Mouse (Mus musculus) forebrain, embryonic 16.5 days (tissue): Measurements from ENCODE around the gene Sipa1l3. TPM values are rescaled to one million over a fixed set of nuclear protein-coding genes. Genes with fewer than 3 reads are reported as not detected.

Experiments used
- ATAC-seq: fragments of 200-750 bp; cut with Nextera tagmentation; 2 replicates; pipeline ENCODE4 v1.8.0; 2017; ENCODE audit warnings: mild to moderate bottlenecking, moderate library complexity
- H3K27ac ChIP-seq: fragments of 300-500 bp; sonication (generic); 2 replicates; pipeline ENCODE4 v1.5.1; 2014; ENCODE audit warnings: low read length, control low read depth
- H3K27me3 ChIP-seq: fragments of 300-500 bp; sonication (generic); replicated peaks from 2 replicates; pipeline ENCODE4 v1.6.1; 2014; ENCODE audit warnings: low read length; ENCODE audit not compliant: control insufficient read depth, insufficient read depth
- H3K36me3 ChIP-seq: fragments of 300-500 bp; sonication (generic); 2 replicates; pipeline ENCODE4 v1.6.1; 2014; ENCODE audit not compliant: control insufficient read depth, insufficient read depth
- H3K4me1 ChIP-seq: fragments of 300-500 bp; sonication (generic); replicated peaks from 2 replicates; pipeline ENCODE4 v1.6.1; 2014; ENCODE audit warnings: low read length; ENCODE audit not compliant: control insufficient read depth, insufficient read depth
- H3K4me2 ChIP-seq: fragments of 300-500 bp; sonication (generic); 2 replicates; pipeline ENCODE4 v1.6.1; 2014; ENCODE audit warnings: mild to moderate bottlenecking, low read length, control low read depth
- H3K4me3 ChIP-seq: fragments of 300-500 bp; sonication (generic); replicated peaks from 2 replicates; pipeline ENCODE4 v1.5.1; 2014; ENCODE audit warnings: mild to moderate bottlenecking, low read length, control low read depth
- H3K9ac ChIP-seq: fragments of 300-500 bp; sonication (generic); replicated peaks from 2 replicates; pipeline ENCODE4 v1.6.1; 2014; ENCODE audit warnings: low read depth, low read length, control low read depth
- H3K9me3 ChIP-seq: fragments of 300-500 bp; sonication (generic); 2 replicates; pipeline ENCODE4 v1.6.1; 2016; ENCODE audit warnings: low read length; ENCODE audit not compliant: control insufficient read depth
- WGBS: fragments of 180-500 bp; shearing (Covaris S2); extraction: QIAGEN DNeasy Blood & Tissue Kit; methylation state at CpG from one replicate; pipeline ENCODE4 v1.1.7; 2014; 5-methylcytosine and 5-hydroxymethylcytosine counted together
- polyA plus RNA-seq: library from polyadenylated mRNA; unstranded; fragments of >200 nt; fragmentation: Nextera tagmentation; extraction: Ambion mirVana; gene quantifications from 2 replicates; pipeline ENCODE4 v1.2.1, GENCODE M21; 2015

Gene Sipa1l3
- polyA plus RNA-seq, 1 experiment from 2014 or later: 16.1 TPM

DNA sequence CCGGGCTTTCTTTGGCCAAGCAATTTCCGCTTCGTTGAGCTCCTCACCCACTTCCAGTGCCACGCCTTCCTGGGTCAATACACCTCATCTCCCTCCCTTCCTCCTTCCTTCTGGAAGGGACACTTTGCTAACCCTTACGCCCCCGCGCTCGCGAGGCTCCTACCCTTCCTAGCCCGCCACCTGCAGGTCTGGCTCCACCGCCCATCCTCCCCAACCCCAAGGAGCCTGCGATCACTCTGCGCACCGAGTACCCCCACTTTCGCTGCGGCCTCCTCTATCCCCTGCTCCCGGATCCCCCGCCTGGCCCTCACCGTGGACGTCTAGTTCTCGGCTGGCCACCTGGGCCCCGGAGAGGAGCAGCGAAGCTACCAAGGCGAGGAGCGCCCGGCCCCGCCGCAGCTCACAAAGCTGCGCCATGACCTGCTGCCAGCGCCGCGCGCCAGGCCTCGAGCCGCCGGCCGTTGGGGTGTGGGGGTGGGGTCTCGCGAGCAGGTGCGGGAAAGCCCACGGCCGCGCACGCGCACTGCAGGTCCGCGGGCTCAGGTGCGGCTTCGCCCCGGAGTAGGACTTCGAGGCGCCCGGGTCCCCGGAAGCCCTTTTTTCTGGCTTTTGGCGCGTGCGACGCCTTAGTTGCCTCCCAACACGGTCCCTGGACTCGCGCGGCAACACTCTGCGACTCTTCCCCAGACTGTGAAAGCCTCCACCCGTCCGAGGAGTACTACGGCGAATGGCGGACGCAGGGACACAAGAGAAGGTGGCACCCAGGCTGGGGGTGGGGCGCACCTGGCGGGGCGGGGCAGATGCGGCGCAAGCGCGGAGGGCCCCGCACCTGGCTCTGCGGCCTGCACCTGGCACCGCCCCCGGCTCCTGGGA lies 237.0 kb downstream of the Sipa1l3 start, which contains the start of gene Spint2:
Gene Spint2 (minus strand): TSS at position 712 of the 873 bp plus-strand sequence.
- H3K27me3 ChIP-seq: peaks cover 9% of the 10 kb centered on the region; the same call in 1 of the 2 replicates
- H3K36me3 ChIP-seq: no peaks in the 10 kb centered on the region
- peaks cover 17% of the 10 kb centered on the region for H3K4me1 ChIP-seq
- under 1% methylated on average over 74 of the region's 80 CpGs for WGBS
- peak within 1 kb of the TSS; percentile 99 for H3K4me2 ChIP-seq
- no peaks in the 10 kb centered on the region for H3K9me3 ChIP-seq
- H3K27ac ChIP-seq: no peak within 1 kb of the TSS
- peak within 1 kb of the TSS; percentile 68 for H3K4me3 ChIP-seq
- peak within 1 kb of the TSS; percentile 76 for H3K9ac ChIP-seq
- peak; percentile 58 for ATAC-seq

DNA sequence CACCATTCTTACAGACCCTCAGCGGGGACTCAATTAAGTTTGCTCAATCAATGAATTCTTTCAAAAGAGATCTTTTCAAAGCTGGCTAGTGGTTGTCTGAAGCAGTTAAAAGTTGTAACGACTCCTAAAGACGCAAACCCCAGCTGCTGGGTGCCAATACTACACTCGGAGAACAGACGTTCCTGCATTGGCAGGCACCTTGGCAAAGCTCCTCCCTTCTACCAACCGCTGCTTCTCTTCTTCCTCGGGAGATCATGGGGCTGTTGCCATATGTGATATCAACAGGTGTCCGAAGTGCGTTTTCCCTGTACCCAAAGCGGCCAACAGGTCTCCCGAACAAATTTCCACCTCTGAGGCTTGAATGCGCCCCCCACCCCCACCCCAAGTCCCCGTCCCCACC lies 237.6 kb downstream of the Sipa1l3 start:
- ATAC-seq: no peak
- Histone ChIP-seq H3K4me1 (peaks cover 17% of the 10 kb centered on the region), H3K27ac (no peak overlapping the region), H3K9me3 (no peaks in the 10 kb centered on the region), H3K27me3 (peaks cover 9% of the 10 kb centered on the region; the same call in 1 of the 2 replicates), H3K9ac (no peak overlapping the region; the same call in 1 of the 2 replicates), H3K36me3 (no peaks in the 10 kb centered on the region), H3K4me3 (peak overlapping the region; percentile 68), H3K4me2 (peak overlapping the region; percentile 99)
- 6% methylated on average over 13 of the region's 13 CpGs for WGBS

DNA sequence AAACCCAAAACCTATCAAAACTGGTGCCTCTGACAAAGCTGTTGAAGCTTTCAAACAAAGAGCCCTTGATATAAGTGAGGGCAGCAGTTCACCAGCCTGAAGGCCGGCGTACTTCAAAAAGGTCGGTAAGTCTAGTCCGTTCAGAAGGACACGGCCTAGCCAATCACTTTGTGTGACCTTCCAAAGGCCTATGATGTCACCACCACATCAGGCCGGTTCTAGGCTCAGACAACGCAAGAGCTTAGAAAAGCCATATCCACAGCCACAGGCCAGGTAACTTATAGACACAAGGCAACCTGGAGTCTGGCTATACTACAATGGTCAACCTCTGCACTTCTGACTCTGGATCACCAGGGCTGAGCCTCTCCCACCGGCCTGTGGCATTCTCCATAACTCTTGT lies 238.5 kb downstream of the Sipa1l3 start:
- H3K4me3 ChIP-seq: no peak overlapping the region
- peaks cover 9% of the 10 kb centered on the region; the same call in 1 of the 2 replicates for H3K27me3 ChIP-seq
- H3K9me3 ChIP-seq: no peaks in the 10 kb centered on the region
- H3K4me2 ChIP-seq: no peak overlapping the region
- ATAC-seq: no peak
- 92% methylated on average over 8 of the region's 8 CpGs for WGBS
- H3K9ac ChIP-seq: no peak overlapping the region
- peaks cover 17% of the 10 kb centered on the region for H3K4me1 ChIP-seq
- H3K36me3 ChIP-seq: no peaks in the 10 kb centered on the region
- H3K27ac ChIP-seq: no peak overlapping the region

DNA sequence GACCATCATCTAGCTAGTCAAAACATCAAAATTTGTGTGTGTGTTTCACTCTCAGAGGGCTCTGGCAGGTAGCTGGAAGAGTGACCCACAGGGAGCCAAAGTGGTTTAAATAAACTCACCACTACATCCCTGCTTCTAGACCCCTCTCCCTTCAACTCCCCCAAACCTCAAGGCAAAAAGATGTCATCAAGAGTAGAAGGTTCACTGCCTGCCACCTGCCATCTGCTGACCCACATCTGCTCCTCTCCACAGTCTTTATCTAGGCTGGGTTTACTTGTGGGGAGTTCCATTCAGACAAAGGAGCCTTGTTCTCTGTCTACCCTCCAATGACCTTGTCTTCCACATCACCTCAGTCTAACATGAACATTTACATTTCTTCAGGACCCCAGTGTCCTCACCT lies 239.2 kb downstream of the Sipa1l3 start:
- Histone ChIP-seq H3K9me3 (no peaks in the 10 kb centered on the region), H3K4me2 (no peak overlapping the region), H3K4me3 (no peak overlapping the region), H3K9ac (no peak overlapping the region), H3K27me3 (peaks cover 9% of the 10 kb centered on the region; the same call in 1 of the 2 replicates), H3K4me1 (peaks cover 17% of the 10 kb centered on the region), H3K36me3 (no peaks in the 10 kb centered on the region), H3K27ac (no peak overlapping the region)
- ATAC-seq: no peak

DNA sequence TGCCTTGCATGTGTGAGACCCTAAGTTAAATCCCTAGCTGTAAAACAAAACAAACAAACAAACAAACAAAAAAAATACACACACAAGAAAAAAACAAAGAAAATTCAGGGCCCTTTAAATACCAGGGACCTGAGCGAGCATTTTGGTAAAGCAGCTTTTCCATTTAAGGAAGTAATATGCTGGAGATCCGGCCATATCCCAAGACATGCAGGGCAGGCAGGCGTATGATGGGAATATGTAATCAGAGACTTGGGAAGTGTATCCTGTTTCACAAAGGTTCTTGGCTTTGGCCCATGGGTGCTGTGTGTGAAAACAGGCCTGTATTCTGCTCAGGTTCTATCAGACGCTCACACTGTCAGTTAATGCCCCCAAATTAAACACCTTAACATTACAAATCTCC lies 240.9 kb downstream of the Sipa1l3 start:
- H3K4me2 ChIP-seq: no peak overlapping the region
- no peak for ATAC-seq
- H3K9ac ChIP-seq: no peak overlapping the region
- 93% methylated on average over 4 of the region's 4 CpGs for WGBS
- H3K4me3 ChIP-seq: no peak overlapping the region
- peaks cover 9% of the 10 kb centered on the region; the same call in 1 of the 2 replicates for H3K27me3 ChIP-seq
- no peak overlapping the region for H3K27ac ChIP-seq
- no peaks in the 10 kb centered on the region for H3K9me3 ChIP-seq
- H3K36me3 ChIP-seq: no peaks in the 10 kb centered on the region
- peaks cover 17% of the 10 kb centered on the region for H3K4me1 ChIP-seq

DNA sequence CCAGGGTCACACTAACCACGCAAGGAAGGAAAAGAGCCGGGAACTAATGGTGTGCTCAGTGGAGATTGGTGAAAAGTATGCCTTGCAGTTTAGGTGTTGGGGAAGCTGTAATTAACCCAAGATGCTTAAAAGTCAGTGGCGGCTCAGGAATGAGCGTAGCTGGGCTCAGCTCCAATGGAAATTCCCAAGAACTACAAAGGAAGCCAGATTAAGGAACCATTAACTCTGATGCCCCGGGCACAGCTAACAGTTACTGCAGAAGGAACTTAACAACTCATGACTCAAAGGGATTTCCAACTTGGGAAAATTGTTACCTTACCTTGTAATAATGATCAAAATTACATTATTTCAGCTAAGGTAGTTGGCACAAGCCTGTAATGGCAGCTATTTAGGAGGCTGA lies 241.7 kb downstream of the Sipa1l3 start:
- no peak overlapping the region for H3K9ac ChIP-seq
- no peaks in the 10 kb centered on the region for H3K9me3 ChIP-seq
- H3K4me2 ChIP-seq: no peak overlapping the region
- peaks cover 16% of the 10 kb centered on the region for H3K4me1 ChIP-seq
- no peaks in the 10 kb centered on the region for H3K36me3 ChIP-seq
- 70% methylated on average over 5 of the region's 5 CpGs for WGBS
- no peak overlapping the region for H3K27ac ChIP-seq
- ATAC-seq: no peak
- no peak overlapping the region for H3K4me3 ChIP-seq
- peaks cover 4% of the 10 kb centered on the region; the same call in 1 of the 2 replicates for H3K27me3 ChIP-seq

DNA sequence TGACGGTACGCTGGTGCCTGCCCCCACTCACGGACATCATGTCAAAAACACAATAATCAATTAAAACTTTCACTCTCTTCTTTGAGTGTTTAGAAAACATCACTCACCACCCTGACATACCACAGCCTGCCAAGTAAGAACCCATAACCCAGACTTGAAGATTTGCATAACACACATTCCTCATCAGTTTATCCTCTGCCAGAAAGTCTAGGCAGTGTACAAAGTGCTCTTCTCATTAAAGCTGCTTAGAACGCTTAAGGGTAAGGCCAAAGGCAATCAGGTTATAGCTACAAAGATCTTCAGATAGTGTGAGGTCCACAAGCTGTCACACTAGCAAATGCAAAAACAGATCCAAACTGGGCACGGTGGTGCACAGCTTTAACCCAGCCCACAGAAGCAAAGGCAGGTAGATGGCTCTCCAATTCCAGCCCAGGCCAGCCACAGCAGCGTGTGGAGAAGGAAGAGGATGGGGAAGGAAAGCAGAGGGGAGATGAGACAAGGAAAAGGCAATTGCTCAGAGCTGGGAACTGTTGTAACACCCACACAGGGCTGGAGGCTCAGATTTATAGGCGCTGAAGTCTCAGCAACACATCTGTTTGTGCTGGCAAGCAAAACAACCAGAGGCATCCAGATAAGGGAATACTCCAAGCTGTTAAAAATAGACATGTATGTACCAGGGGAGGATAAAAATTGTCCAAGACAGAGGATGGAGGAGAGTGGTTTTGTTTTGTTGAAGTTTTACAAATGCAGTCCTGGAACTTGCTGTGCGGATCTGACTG lies 246.6 kb downstream of the Sipa1l3 start:
- no peak for ATAC-seq
- peak overlapping the region; percentile 17; the same call in 1 of the 2 replicates for H3K27ac ChIP-seq
- 73% methylated on average over 8 of the region's 8 CpGs for WGBS

DNA sequence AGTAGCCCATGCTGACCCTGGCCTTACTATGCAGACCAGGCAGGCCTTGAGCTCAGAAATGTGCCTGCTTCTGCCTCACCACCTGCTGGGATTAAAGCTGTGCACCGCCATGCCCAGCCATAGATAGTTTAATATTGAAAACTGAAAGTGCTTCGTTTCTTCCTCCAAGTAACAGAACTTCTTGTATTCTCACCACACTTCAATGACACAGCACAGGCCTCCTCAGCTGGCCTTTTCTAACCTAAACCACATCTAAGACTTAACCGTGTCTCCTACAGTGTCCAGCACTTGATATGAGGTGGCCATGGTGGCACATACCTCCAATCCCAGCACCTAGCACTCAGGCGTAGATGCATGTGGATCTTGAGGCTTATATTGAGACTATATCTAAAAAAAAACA lies 248.0 kb downstream of the Sipa1l3 start:
- Histone ChIP-seq H3K9ac (no peak overlapping the region), H3K27me3 (no peaks in the 10 kb centered on the region), H3K27ac (no peak overlapping the region), H3K4me3 (no peak overlapping the region), H3K36me3 (no peaks in the 10 kb centered on the region), H3K9me3 (no peaks in the 10 kb centered on the region), H3K4me1 (peaks cover 12% of the 10 kb centered on the region; the same call in 1 of the 2 replicates), H3K4me2 (no peak overlapping the region)
- 90% methylated on average over 4 of the region's 4 CpGs for whole genome bisulfite sequencing
- no peak for ATAC-seq

More for the DNA sequence above, 246.6 kb downstream of the Sipa1l3 start:
- Histone ChIP-seq H3K36me3 (no peaks in the 10 kb centered on the region), H3K9me3 (no peaks in the 10 kb centered on the region), H3K27me3 (no peaks in the 10 kb centered on the region), H3K9ac (no peak overlapping the region), H3K4me3 (no peak overlapping the region), H3K4me1 (peaks cover 12% of the 10 kb centered on the region; the same call in 1 of the 2 replicates), H3K4me2 (no peak overlapping the region)
